Mouse (Mus musculus) liver, postnatal 0 days (tissue): Measurements from ENCODE around the gene Pcca.

Source experiments
- CTCF ChIP-seq: sonication (generic); IDR thresholded peaks from 2 replicates; pipeline ENCODE4 v1.5.1; 2016; ENCODE audit warnings: antibody characterized with exemption, low read depth
- EP300 ChIP-seq: IDR thresholded peaks from 2 replicates; pipeline ENCODE4 v1.6.1; 2016; ENCODE audit warnings: antibody characterized with exemption, low read depth, mild to moderate bottlenecking

GRCm38 (mm10) chr14:122903923-122904351 is 369.8 kb downstream of the Pcca start:
- TF ChIP-seq CTCF, result no peak
- no peak for TF ChIP-seq EP300
